Mouse (Mus musculus) adrenal gland, adult 2 months (tissue): ENCODE measurements at regions not wholly inside any gene's neighbourhood (a gene's known extent, or its start where the extent isn't known, plus 50 kb on each side); places are given as distances from the start of the nearest gene placed in this dataset.
A peak's percentile ranks its signal among the peaks of the same experiment; 100 is the strongest.

ENCODE experiments used
- DNase-seq: peaks from one replicate; pipeline ENCODE4 v3.0.0; 2021

- DNase-seq: no peak
Measured at GRCm38 (mm10) chr3:119653007-119653565, 131.2 kb downstream of the Ptbp2 start.

- no peak for DNase-seq
Measured at GRCm38 (mm10) chr3:119638633-119639032, 145.6 kb downstream of the Ptbp2 start.

- DNase-seq: peak; percentile 3
Measured at GRCm38 (mm10) chr3:119635641-119636040, 148.6 kb downstream of the Ptbp2 start.

GRCm38 (mm10) chr3:119633516-119633915 lies 150.8 kb downstream of the Ptbp2 start:
- DNase-seq: no peak

GRCm38 (mm10) chr3:119606116-119606515 lies 178.2 kb downstream of the Ptbp2 start:
- no peak for DNase-seq

GRCm38 (mm10) chr3:119588872-119589416 lies 195.3 kb downstream of the Ptbp2 start:
- no peak for DNase-seq

- peak; percentile 68 for DNase-seq
Measured at GRCm38 (mm10) chr3:119587971-119588370, 196.3 kb downstream of the Ptbp2 start.

- DNase-seq: no peak
Measured at GRCm38 (mm10) chr3:119575516-119575915, 208.8 kb downstream of the Ptbp2 start.

GRCm38 (mm10) chr3:119537884-119538283 lies 246.4 kb downstream of the Ptbp2 start:
- no peak for DNase-seq

GRCm38 (mm10) chr3:119524510-119525123 lies 259.6 kb downstream of the Ptbp2 start:
- no peak for DNase-seq

- no peak for DNase-seq
Measured at GRCm38 (mm10) chr3:119512596-119512995, 271.7 kb downstream of the Ptbp2 start.

- DNase-seq: no peak
Measured at GRCm38 (mm10) chr3:119509132-119509531, 275.1 kb downstream of the Ptbp2 start.

GRCm38 (mm10) chr3:119503471-119503972 lies 280.7 kb downstream of the Ptbp2 start:
- no peak for DNase-seq

GRCm38 (mm10) chr3:119498711-119499110 lies 285.6 kb downstream of the Ptbp2 start:
- peak; percentile 43 for DNase-seq

GRCm38 (mm10) chr3:119497880-119498279 lies 286.4 kb downstream of the Ptbp2 start:
- DNase-seq: no peak

- no peak for DNase-seq
Measured at GRCm38 (mm10) chr3:119494580-119494979, 289.7 kb downstream of the Ptbp2 start.

GRCm38 (mm10) chr3:119492627-119493026 lies 291.6 kb downstream of the Ptbp2 start:
- DNase-seq: no peak

GRCm38 (mm10) chr3:119489336-119489735 lies 294.9 kb downstream of the Ptbp2 start:
- no peak for DNase-seq
